Mouse (Mus musculus) cortical plate, adult 2 months (tissue): ENCODE data around the gene Ddah2.

Experiments used
- CTCF ChIP-seq: fragments of 200-500 bp; IDR thresholded peaks from 2 replicates; pipeline ENCODE4 v1.5.1; 2011; ENCODE audit warnings: mild to moderate bottlenecking, control low read depth, low read length; ENCODE audit not compliant: insufficient read depth; ENCODE audit errors: extremely low read depth
- POLR2A ChIP-seq: fragments of 200-500 bp; IDR thresholded peaks from 2 replicates; pipeline ENCODE4 v1.6.1; 2011; ENCODE audit warnings: mild to moderate bottlenecking, low read length, control low read depth; ENCODE audit not compliant: insufficient read depth; ENCODE audit errors: extremely low read depth

GRCm38 (mm10) chr17:35108097-35108496 is 49.3 kb downstream of the Ddah2 start, which contains the start of gene Ly6g5c:
- no peak for TF ChIP-seq CTCF
- TF ChIP-seq POLR2A: no peak
